ENCODE assay signal across 8 mouse cellular contexts in the genomic region with DNA sequence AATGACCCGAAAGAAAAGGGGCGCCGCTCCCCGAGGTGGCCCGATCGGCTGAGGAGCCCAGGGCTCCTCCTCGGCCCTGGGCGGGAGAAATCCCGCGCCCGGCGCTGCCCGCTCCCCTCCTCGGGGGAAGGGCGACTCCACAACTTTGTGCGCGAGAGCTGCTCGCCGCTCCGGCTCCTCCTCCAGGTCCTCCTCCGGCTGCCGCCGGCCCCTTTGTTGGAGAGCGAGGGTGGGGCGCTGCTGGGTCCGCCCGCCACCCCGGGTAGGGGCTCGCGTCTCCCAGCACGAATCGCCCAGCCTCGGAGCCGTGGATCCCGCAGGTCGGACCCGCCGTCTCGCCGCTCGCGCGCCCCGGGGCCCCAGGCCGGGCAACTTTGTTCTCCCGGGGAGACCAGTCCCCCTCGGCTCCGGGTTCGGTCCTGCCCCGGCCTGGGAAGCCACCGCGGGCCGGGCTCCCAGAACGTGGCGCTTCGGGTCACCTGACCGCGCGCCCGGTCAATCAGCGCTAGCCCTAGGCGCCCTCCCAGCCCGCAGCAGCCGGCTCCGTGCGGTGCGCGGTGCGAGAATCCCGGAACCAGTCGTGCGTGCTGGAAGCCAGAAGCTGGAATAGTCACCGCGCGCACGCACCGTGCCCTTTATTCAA. TPM values are rescaled to one million over a fixed set of nuclear protein-coding genes. Genes with fewer than 3 reads are reported as not detected.
DNase-seq lines count a peak whose midpoint lies in the region; ATAC-seq and TF ChIP-seq lines count a peak whose summit lies in the region.

A gene (minus strand): TSS at position 337 of the 643 bp plus-strand sequence.

- no peaks in the 10 kb centered on the region for H3K36me3 ChIP-seq in embryonic facial prominence, embryonic 10.5 days (replicated peaks)
- H3K36me3 ChIP-seq in liver, adult 2 months (ENCODE audit: control insufficient read depth, insufficient read depth, low read length), result no peaks in the 10 kb centered on the region
- H3K36me3 ChIP-seq in stomach, embryonic 14.5 days (ENCODE audit: control insufficient read depth, insufficient read depth, low read length), result no peaks in the 10 kb centered on the region

- H3K9ac ChIP-seq in liver, adult 2 months (ENCODE audit: low read depth, low read length), result peak within 1 kb of the TSS; percentile 94
- peak within 1 kb of the TSS; percentile 90 for H3K9ac ChIP-seq in stomach, embryonic 14.5 days (replicated peaks; ENCODE audit: low read depth, low read length)

- no peaks in the 10 kb centered on the region for H3K9me3 ChIP-seq in embryonic facial prominence, embryonic 10.5 days
- no peaks in the 10 kb centered on the region for H3K9me3 ChIP-seq in stomach, embryonic 14.5 days (ENCODE audit: control insufficient read depth, low read depth, low read length)

- H3K4me1 ChIP-seq in embryonic facial prominence, embryonic 10.5 days, result peaks cover 15% of the 10 kb centered on the region
- peaks cover 10% of the 10 kb centered on the region for H3K4me1 ChIP-seq in liver, adult 2 months (ENCODE audit: control insufficient read depth, insufficient read depth, low read length)
- H3K4me1 ChIP-seq in stomach, embryonic 14.5 days (ENCODE audit: control insufficient read depth, insufficient read depth, low read length), result no peaks in the 10 kb centered on the region

- peak within 1 kb of the TSS; percentile 86 for H3K4me2 ChIP-seq in stomach, embryonic 14.5 days (replicated peaks; ENCODE audit: low read depth, low read length)

- WGBS in embryonic facial prominence, embryonic 10.5 days, result under 1% methylated on average over 77 of the region's 77 CpGs
- WGBS in liver, adult 2 months, result under 1% methylated on average over 77 of the region's 77 CpGs
- under 1% methylated on average over 75 of the region's 77 CpGs for WGBS in stomach, embryonic 14.5 days

- H3K27me3 ChIP-seq in embryonic facial prominence, embryonic 10.5 days (replicated peaks; ENCODE audit: low read depth, poor library complexity, severe bottlenecking), result no peaks in the 10 kb centered on the region
- no peaks in the 10 kb centered on the region for H3K27me3 ChIP-seq in liver, adult 2 months (ENCODE audit: control insufficient read depth, insufficient read depth, low read length)
- no peaks in the 10 kb centered on the region for H3K27me3 ChIP-seq in stomach, embryonic 14.5 days (ENCODE audit: control insufficient read depth, insufficient read depth, low read length)

- peak within 1 kb of the TSS; percentile 96 for H3K27ac ChIP-seq in embryonic facial prominence, embryonic 10.5 days (replicated peaks)
- H3K27ac ChIP-seq in liver, adult 2 months (replicated peaks; ENCODE audit: insufficient read depth, low read depth, low read length), result peak within 1 kb of the TSS; percentile 94
- H3K27ac ChIP-seq in stomach, embryonic 14.5 days (ENCODE audit: low read length), result peak within 1 kb of the TSS; percentile 93

- peaks cover 7% of the 10 kb centered on the region; the same call in 1 of the 2 replicates for H3K79me2 ChIP-seq in liver, adult 2 months (ENCODE audit: control insufficient read depth, insufficient read depth, low read length)

- ATAC-seq in monocyte, adult 5-6 weeks (replicated peaks; ENCODE audit: insufficient number of reproducible peaks, low FRiP score, low TSS enrichment, poor library complexity, severe bottlenecking), result peak; percentile 38
- ATAC-seq in stomach, embryonic 14.5 days (ENCODE audit: insufficient number of reproducible peaks, insufficient read depth, low FRiP score, low read depth), result peak; percentile 92

- no peak; the same call in 1 of the 2 replicates for TF ChIP-seq POLR2A in liver, adult 2 months (IDR thresholded peaks at IDR 0.05; ENCODE audit: extremely low read depth, insufficient read depth, low read length)

- peak; percentile 90 for DNase-seq in 3134 (ENCODE audit: extremely low read depth, insufficient read length, low spot score)
- peak; percentile 88 for DNase-seq in adrenal gland, adult 8-10 months
- DNase-seq in embryonic facial prominence, embryonic 10.5 days (ENCODE audit: low spot score), result peak; percentile 91
- peak; percentile 99 for DNase-seq in heart, adult 11 months
- DNase-seq in kidney, adult 18-20 months, result peak; percentile 87
- DNase-seq in liver, adult 2 months (ENCODE audit: extremely low read depth, low read depth, low spot score), result peak; percentile 72

- H3K4me3 ChIP-seq in embryonic facial prominence, embryonic 10.5 days, result peak within 1 kb of the TSS; percentile 79
- H3K4me3 ChIP-seq in liver, adult 2 months (ENCODE audit: insufficient read depth, low read depth, low read length), result peak within 1 kb of the TSS; percentile 92
- H3K4me3 ChIP-seq in stomach, embryonic 14.5 days (ENCODE audit: low read depth, low read length), result peak within 1 kb of the TSS; percentile 76

- no peak for TF ChIP-seq CTCF in liver, adult 2 months (IDR thresholded peaks at IDR 0.05; ENCODE audit: low read depth, low read length)

RNA-seq across cellular contexts. Expression of the gene that starts here (rescaled TPM):
- 100 to 1,000 TPM in 3 of 4 experiments, 10 to 100 TPM in 1; 98.3 to 124 (median 123) TPM for total RNA-seq in adrenal gland, adult 8-10 months (2022)
- polyA plus RNA-seq in embryonic facial prominence, embryonic 10.5 days (2016; fragmentation: Nextera tagmentation; extraction: Ambion mirVana), result 58.8 and 63.8 TPM in 2 replicates
- total RNA-seq in liver, adult 2 months (2014; rRNA removed), result 25.7 and 27.9 TPM in 2 replicates
- polyA plus RNA-seq in liver, adult 2 months (2012; rRNA removed), result 5.4 and 5.9 TPM in 2 replicates
- total RNA-seq in monocyte, adult 5-6 weeks (2017), result 61.8 to 169 TPM (median 72.5 TPM) in 3 replicates
- polyA plus RNA-seq in stomach, embryonic 14.5 days (2014; fragmentation: Nextera tagmentation; extraction: Ambion mirVana), result 90.3 and 91.0 TPM in 2 replicates

Comparison
In these comparisons a context has a peak if more than half of its experiments do, and no peak if none do; other contexts are left out.
1. Peak in every context shown above with its lines: DNase-seq, ATAC-seq, H3K4me3 ChIP-seq and H3K27ac ChIP-seq.